Mouse (Mus musculus) liver (tissue): ENCODE results near the gene Nsdhl.

Source experiments
- DNase-seq: peaks from one replicate; pipeline ENCODE4 v3.0.0-alpha.2; 2020; ENCODE audit warnings: mixed read lengths

The Nsdhl gene

DNA sequence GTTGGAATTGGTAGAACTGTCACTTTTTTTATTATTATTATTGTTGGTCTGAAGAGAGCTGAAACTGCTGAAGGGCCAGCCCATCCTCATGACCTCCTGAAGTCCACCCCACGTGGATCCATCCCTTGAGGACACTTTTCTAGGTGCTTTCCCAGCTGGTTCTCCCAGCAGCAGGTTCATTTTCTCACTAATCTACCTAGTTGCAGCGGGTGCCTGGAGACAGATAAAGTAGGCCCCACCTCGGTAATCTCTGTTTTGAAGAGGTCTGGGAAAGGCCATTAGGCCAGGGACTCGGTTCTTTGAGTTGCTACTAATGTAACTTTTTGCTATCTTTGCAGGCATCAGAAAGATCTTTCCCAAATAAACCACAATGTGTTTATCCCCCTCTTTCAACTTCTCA is 87.3 kb downstream of the Nsdhl start:
- DNase-seq, result peak; percentile 51

DNA sequence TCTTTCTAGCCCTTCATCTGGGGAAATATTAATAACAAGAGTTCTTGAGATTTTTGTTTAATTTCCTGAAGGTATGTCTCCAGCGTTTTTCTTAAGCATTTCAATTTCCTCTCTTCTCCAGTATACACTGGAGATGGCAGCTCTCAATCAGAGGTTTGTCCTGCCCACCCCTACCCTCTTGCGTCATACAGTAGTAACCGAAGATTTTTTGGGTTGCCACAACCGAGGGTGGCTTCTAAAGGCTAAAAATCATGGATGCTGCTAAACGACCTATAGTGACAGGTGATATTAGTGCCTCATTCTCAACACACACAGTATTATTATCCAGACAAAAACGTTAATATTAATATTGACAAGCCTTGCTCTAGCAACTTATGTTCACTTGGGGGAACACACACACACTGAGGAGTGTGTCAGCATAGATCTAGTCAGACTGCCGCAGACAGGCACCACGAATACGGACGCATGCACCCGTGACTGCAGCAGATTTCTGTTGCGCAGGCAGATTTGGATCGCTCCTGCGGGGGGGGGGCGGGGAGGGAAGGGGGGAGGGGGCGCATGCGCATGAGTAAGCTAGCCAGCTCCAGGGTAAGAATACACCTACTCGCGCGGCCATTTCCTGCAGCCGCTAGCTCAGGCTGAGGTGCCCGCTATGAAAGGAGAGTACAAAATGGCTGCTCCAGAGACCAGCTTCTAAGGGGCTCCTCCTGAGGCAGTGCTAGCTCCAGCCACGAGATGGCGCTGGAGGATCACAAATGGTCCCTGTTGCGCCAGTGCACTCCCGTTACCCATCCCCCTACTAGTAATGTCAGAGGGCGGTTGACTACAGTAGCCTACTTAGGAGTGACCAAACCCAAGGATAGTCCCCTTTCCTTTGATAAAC is 89.5 kb downstream of the Nsdhl start:
- DNase-seq, result peak; percentile 90
